Mouse (Mus musculus) regulatory T cell (primary cell): Measurements from ENCODE around the gene Med28.

ENCODE experiments used
- in situ Hi-C: fragments of 300-600 bp; cut with MboI, MseI; formaldehyde crosslinking; loops from one replicate; pipeline ENCODE4 v1.15.1; 2025; ENCODE audit warnings: high pct_unique_total_duplicates

Gene Med28

GRCm38 (mm10) chr5:45510071-45510470 is 10.0 kb upstream of the Med28 start:
- in situ Hi-C loops, result no loop called here

DNA sequence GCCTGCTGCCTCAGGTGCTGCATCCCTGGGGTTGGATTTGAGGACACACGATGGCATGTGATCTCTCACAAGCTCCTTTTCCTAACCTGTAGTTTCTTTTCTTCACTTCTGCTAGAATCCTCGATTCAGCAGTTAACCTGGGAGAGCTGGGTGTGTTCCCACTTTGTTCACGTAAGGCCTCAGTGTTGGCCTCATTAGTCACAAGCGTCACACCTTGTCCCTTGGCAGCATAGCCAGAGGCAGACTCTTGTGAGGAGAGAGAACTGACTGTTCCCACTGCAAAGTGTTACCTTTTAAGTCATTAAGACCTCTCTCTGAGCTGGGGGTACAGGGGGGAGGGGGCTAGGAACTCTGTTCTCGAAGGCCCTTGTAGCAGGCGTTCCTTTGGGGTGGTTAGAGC is 7.1 kb upstream of the Med28 start:
- in situ Hi-C loops, result no loop called here

- in situ Hi-C loops, result no loop called here
These were observed 6.5 kb upstream of the Med28 start for GRCm38 (mm10) chr5:45513511-45513910.

DNA sequence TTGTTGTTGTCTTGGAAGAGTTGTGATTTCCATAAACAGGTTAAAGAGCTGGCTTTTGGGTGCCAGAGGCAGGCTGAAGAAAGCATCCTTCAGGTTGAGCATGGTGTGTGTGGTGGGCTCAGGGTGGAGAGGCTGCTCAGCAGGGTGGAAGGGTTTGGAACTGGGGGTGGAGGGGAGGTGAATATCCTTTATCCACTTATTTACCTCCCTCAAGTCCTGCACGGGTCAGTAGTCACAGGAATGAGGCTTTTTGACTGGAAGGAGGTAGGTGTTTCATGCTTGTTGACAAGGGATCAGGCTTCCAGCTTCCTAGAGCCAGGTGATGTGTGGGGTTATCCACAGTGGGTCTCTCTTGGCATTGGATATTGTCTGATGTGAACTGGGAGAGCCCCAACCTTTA is 5.4 kb upstream of the Med28 start:
- in situ Hi-C loops, result no loop called here

DNA sequence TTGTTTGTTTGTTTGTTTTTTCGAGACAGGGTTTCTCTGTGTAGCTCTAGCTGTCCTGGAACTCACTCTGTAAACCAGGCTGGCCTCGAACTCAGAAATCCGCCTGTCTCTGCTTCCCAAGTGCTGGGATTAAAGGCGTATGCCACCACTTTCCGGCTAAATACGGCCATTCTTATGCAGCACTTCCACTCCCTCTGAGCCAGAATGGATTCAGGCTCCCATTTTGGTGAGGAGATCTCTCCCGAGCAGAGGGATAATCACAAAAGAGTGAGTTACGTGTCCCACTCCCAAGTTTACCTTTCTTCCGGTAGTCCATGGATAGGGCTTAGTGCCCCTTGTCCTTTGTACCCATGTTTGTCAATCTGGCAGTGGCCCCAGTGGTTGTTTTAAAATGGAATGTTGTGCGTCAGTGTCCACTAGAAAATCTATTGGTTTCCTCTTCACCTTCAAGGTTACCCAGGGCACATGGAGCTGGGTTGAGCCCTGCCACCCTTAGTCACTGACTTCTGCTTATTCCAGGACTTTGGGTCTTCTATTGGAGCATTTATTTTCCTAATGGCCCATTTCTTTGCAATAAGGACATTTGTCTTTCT is 4.8 kb upstream of the Med28 start:
- in situ Hi-C loops, result no loop called here

DNA sequence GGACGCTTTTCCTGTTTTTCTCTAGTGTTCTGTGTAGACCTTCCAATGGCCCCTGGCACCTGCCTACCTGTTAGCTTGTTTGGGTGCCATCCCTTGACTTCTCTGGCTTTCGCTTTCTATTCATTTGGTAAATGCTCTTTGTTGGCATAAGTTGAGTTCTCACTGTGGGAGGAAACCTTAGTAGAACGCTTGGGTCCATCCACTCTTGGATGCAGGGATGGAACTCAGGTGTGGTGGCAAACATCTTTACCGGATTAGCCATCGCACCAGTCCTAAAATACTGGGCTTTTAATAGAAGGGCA is 731 bp downstream of the Med28 start:
- in situ Hi-C loops, result loop anchor here (10.0 kb wide), 1 partner anchor 144 kb away; the partner anchor contains the start of gene Ncapg

- in situ Hi-C loops, result loop anchor here (10.0 kb wide), 1 partner anchor 143 kb away; the partner anchor contains the start of gene Ncapg
These were observed 1.6 kb downstream of the Med28 start for GRCm38 (mm10) chr5:45521601-45522000.

DNA sequence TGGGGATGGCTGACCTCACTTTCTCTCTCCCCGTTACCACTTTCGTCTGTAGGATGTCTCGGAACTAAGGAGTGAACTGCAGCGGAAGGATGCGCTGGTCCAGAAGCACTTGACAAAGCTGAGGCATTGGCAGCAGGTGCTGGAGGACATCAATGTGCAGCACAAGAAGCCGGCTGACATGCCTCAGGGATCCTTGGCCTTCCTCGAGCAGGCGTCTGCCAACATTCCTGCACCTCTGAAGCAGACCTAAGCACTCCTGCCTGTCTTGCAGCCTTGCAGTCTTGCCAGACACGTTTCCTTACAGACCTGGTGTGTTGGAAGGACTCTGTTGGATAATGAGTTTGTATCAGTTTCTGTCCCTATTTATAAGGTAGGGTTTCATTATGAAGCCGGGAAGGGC is 5.1 kb downstream of the Med28 start:
- in situ Hi-C loops, result loop anchor here (10.0 kb wide), 1 partner anchor 140 kb away; the partner anchor contains the start of gene Ncapg

DNA sequence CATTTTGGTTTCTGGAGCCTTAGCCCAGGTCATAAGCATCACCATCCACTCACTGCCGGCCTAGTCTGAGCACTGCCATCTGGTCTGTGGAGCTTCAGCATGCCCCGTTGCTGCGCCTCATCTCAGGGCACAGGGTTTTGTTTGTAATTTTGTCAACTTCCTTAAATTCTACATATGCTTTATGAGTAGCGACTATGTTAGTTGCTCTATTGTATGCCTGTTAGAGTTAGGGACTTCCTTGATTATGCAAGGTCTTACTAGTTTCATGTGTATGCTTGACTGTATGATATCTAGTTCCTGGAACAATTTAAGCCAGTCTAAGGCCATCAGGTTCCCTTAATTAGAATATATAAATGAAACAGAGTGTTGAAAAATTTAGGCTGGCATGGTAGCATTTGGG is 6.3 kb downstream of the Med28 start:
- in situ Hi-C loops, result loop anchor here (10.0 kb wide), 1 partner anchor 138 kb away; the partner anchor contains the start of gene Ncapg

DNA sequence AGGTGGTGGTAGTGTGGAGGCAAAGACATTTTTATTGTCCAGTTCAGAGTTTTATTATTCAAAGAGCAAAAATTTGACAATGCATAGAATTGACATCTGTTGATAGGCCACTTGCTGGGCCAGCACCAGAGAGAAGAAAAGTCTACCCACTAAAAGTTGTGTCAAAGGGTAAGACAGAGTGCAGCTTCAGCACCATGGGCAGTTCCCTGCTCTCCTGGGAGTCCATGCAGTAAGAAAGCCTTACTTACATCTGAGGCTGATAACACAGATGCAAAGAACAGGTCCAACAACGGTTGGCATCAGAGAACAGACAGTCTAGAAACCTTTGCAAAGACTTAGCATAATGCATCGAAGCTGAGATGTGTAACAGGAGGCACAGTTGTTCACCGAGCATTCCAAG is 9.7 kb downstream of the Med28 start:
- in situ Hi-C loops, result loop anchor here (10.0 kb wide), 2 partner anchors 135 to 815 kb away; partner anchors contain the start of gene Ncapg

- in situ Hi-C loops, result loop anchor here (10.0 kb wide), 1 partner anchor 810 kb away; no protein-coding TSS in a partner anchor
These were observed 14.5 kb downstream of the Med28 start for GRCm38 (mm10) chr5:45534319-45535098.

GRCm38 (mm10) chr5:45535177-45535576 is 15.1 kb downstream of the Med28 start:
- in situ Hi-C loops, result loop anchor here (10.0 kb wide), 1 partner anchor 810 kb away; no protein-coding TSS in a partner anchor

DNA sequence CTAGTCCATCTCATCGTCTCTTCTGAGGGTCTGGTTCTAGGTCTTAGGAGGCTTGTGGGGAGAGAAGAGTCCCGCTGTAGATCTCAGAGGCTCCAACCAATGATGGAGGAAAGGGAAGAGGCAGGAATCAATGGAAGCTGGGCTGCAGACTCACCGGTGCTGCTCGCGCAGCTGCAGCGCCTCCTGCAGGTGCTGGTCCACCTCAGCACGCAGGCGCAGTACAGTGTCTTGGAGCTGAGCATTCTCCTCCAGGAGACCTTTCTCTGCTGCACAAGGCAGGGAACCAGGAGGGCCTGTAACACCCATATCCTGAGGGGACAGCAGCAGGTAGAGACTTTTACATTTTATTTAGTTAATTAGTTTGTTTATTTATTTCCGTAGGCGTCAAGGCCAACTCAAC is 19.5 kb downstream of the Med28 start:
- in situ Hi-C loops, result loop anchor here (10.0 kb wide), 1 partner anchor 805 kb away; no protein-coding TSS in a partner anchor

DNA sequence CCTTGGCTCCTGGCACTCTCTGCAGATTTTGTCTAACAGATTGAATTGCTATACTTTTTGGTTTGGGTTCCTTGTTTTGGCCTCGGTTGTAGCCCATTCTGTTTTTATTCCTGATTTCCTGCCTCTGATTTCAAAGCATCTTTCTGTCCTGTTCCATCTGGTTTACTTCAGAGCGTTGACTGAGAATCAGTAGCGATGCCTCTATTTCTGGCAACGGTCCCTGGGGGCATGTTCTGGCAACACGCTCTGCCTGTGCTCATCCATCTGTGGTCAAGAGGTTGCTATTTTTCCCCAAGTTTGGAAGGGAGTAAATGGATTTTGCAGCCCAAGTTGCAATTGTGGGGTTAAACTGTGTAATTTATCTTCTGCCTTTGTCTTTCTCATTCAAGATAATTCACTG is 23.3 kb downstream of the Med28 start:
- in situ Hi-C loops, result no loop called here

DNA sequence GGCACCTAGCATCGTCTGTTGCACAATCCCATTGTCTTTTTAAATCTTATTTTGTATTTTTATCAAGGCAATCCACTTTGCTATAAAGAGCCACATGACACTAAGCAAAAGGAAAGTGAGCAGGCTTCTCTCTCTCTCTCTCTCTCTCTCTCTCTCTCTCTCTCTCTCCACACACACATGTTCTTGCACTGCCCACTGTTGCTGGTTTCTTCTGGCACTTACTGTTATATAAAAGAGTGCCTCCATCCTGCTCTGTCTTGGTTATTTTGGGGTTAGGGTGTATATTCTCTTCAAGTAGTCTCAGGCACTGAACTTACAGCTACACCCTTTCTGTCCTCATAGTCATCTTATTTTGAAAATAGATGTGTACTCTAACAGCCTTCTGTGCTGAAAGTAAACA is 29.6 kb downstream of the Med28 start:
- in situ Hi-C loops, result no loop called here

DNA sequence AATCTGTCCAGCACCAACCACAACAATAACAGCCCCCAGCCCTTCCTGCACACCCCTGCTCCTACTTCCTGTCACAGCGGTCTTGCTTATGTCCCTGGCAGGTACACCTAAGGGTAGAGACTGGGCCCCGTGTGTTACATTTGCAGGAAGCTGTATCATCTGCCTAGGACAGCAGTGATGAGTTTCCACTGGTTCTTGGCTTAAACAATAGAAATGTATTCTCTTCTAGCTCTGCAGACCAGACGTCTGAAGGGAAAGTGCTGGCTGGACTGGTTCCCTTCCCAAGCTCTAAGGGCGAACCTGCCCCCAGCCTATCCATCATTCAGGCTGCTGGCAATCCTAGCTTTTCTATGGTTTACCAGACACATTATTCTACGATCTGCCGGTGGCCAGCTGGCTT is 44.0 kb downstream of the Med28 start:
- in situ Hi-C loops, result no loop called here

DNA sequence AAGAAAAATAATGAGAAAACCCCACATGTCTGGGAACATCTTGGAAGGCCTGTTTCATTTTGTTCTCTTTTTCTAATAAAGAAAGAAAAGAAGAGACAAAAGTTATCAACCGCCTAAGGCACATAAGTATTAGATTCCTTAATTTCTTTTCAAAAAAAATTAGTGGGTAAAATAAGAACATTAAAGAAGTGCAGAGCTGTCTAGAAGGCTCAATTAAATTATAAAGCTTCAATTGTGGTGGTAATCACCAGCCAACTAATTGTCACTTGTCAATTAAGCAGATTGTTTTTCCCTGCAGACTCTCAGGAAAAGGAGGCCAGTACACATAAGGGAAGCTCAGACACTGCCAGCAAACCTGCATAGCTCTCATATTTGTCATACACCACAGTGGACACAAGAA is 45.8 kb downstream of the Med28 start:
- in situ Hi-C loops, result no loop called here

GRCm38 (mm10) chr5:45572816-45573215 is 52.8 kb downstream of the Med28 start:
- in situ Hi-C loops, result no loop called here

- in situ Hi-C loops, result no loop called here
These were observed 56.7 kb downstream of the Med28 start for GRCm38 (mm10) chr5:45576716-45577115.

- in situ Hi-C loops, result no loop called here
These were observed 57.3 kb downstream of the Med28 start for GRCm38 (mm10) chr5:45577376-45577775.
